Mouse (Mus musculus): Measurements from ENCODE around the gene Ttyh3.

The Ttyh3 gene

GRCm38 (mm10) chr5:140627580-140627979 is 21.3 kb downstream of the Ttyh3 start:
- DNase-seq: no peak

GRCm38 (mm10) chr5:140624961-140625360 is 23.9 kb downstream of the Ttyh3 start:
- no peak for DNase-seq

- no peak for DNase-seq
These were observed 24.6 kb downstream of the Ttyh3 start for GRCm38 (mm10) chr5:140624238-140624637.

GRCm38 (mm10) chr5:140623791-140624190 is 25.0 kb downstream of the Ttyh3 start:
- DNase-seq: no peak

GRCm38 (mm10) chr5:140622978-140623670 is 25.7 kb downstream of the Ttyh3 start:
- DNase-seq: no peak

GRCm38 (mm10) chr5:140621517-140621916 is 27.3 kb downstream of the Ttyh3 start:
- no peak for DNase-seq

- DNase-seq: no peak
These were observed 27.7 kb downstream of the Ttyh3 start for GRCm38 (mm10) chr5:140621092-140621491.

GRCm38 (mm10) chr5:140619895-140620736 is 28.7 kb downstream of the Ttyh3 start:
- DNase-seq: no peak

- peak; percentile 88 for DNase-seq
These were observed 29.6 kb downstream of the Ttyh3 start for GRCm38 (mm10) chr5:140619151-140619771.

GRCm38 (mm10) chr5:140617714-140618113 is 31.1 kb downstream of the Ttyh3 start:
- DNase-seq: peak; percentile 59

- DNase-seq: no peak
These were observed 32.1 kb downstream of the Ttyh3 start for GRCm38 (mm10) chr5:140616691-140617090.

GRCm38 (mm10) chr5:140616110-140616503 is 32.7 kb downstream of the Ttyh3 start:
- DNase-seq: no peak

GRCm38 (mm10) chr5:140615321-140616109 is 33.3 kb downstream of the Ttyh3 start:
- DNase-seq: no peak

GRCm38 (mm10) chr5:140614837-140615236 is 34.0 kb downstream of the Ttyh3 start:
- DNase-seq: no peak

- no peak for DNase-seq
These were observed 34.7 kb downstream of the Ttyh3 start for GRCm38 (mm10) chr5:140614141-140614540.

- no peak for DNase-seq
These were observed 36.6 kb downstream of the Ttyh3 start for GRCm38 (mm10) chr5:140612191-140612590.

- peak; percentile 76 for DNase-seq
These were observed 37.1 kb downstream of the Ttyh3 start for GRCm38 (mm10) chr5:140611611-140612185.

GRCm38 (mm10) chr5:140611021-140611583 is 37.7 kb downstream of the Ttyh3 start:
- DNase-seq: peak; percentile 93

- peak; percentile 86 for DNase-seq
These were observed 38.4 kb downstream of the Ttyh3 start for GRCm38 (mm10) chr5:140610273-140611011.

- DNase-seq: peak; percentile 85
These were observed 39.1 kb downstream of the Ttyh3 start for GRCm38 (mm10) chr5:140609511-140610272.

GRCm38 (mm10) chr5:140608634-140609015 is 40.2 kb downstream of the Ttyh3 start:
- no peak for DNase-seq
